Mouse (Mus musculus) heart, adult 2 months (tissue): ENCODE measurements around the gene Fam84b.

Experiments
- CTCF ChIP-seq: fragments of 200-600 bp; IDR thresholded peaks from 2 replicates; pipeline ENCODE4 v1.8.1; 2022; ENCODE audit warnings: antibody characterized with exemption, mild to moderate bottlenecking, moderate library complexity
- POLR2A ChIP-seq: fragments of 200-500 bp; IDR thresholded peaks from 2 replicates; pipeline ENCODE4 v1.6.1; 2011; ENCODE audit warnings: mild to moderate bottlenecking, low read depth, low read length, control low read depth; ENCODE audit not compliant: insufficient read depth

GRCm38 (mm10) chr15:60896040-60896439, 42.5 kb upstream of the Fam84b start:
- no peak for TF ChIP-seq CTCF
- no peak for TF ChIP-seq POLR2A
